Mouse (Mus musculus) midbrain, embryonic 16.5 days (tissue): ENCODE measurements at regions not wholly inside any gene's neighbourhood (a gene's known extent, or its start where the extent isn't known, plus 50 kb on each side); places are given as distances from the start of the nearest gene placed in this dataset.

Experiments used
- ATAC-seq: fragments of 200-750 bp; cut with Nextera tagmentation; 2 replicates; pipeline ENCODE4 v1.8.0; 2017; ENCODE audit warnings: moderate TSS enrichment
- H3K27ac ChIP-seq: fragments of 300-500 bp; sonication (generic); 2 replicates; pipeline ENCODE4 v1.5.1; 2014; ENCODE audit warnings: mild to moderate bottlenecking, low read length, mixed read lengths
- H3K27me3 ChIP-seq: fragments of 300-500 bp; sonication (generic); 2 replicates; pipeline ENCODE4 v1.6.1; 2014; ENCODE audit warnings: low read depth, low read length, mixed read lengths; ENCODE audit not compliant: control insufficient read depth, insufficient read depth
- H3K36me3 ChIP-seq: fragments of 300-500 bp; sonication (generic); 2 replicates; pipeline ENCODE4 v1.6.1; 2014; ENCODE audit warnings: mild to moderate bottlenecking, low read length, moderate library complexity, mixed read lengths; ENCODE audit not compliant: control insufficient read depth, insufficient read depth
- H3K4me1 ChIP-seq: fragments of 300-500 bp; sonication (generic); 2 replicates; pipeline ENCODE4 v1.6.1; 2014; ENCODE audit warnings: mild to moderate bottlenecking, low read length, mixed read lengths; ENCODE audit not compliant: control insufficient read depth, insufficient read depth
- H3K4me2 ChIP-seq: fragments of 300-500 bp; sonication (generic); 2 replicates; pipeline ENCODE4 v1.6.1; 2014; ENCODE audit warnings: mild to moderate bottlenecking, low read length, mixed read lengths
- H3K4me3 ChIP-seq: fragments of 300-500 bp; sonication (generic); 2 replicates; pipeline ENCODE4 v1.5.1; 2014; ENCODE audit warnings: low read depth, mild to moderate bottlenecking, low read length, moderate library complexity, mixed read lengths
- H3K9ac ChIP-seq: fragments of 300-500 bp; sonication (generic); 2 replicates; pipeline ENCODE4 v1.6.1; 2014; ENCODE audit warnings: low read depth, low read length, mixed read lengths
- H3K9me3 ChIP-seq: fragments of 300-500 bp; sonication (generic); replicated peaks from 2 replicates; pipeline ENCODE4 v1.6.1; 2014; ENCODE audit warnings: mild to moderate bottlenecking, low read length, mixed read lengths; ENCODE audit not compliant: control insufficient read depth, poor library complexity, severe bottlenecking
- WGBS: fragments of 180-500 bp; shearing (Covaris S2); extraction: QIAGEN DNeasy Blood & Tissue Kit; methylation state at CpG from one replicate; pipeline ENCODE4 v1.1.7; 2014; 5-methylcytosine and 5-hydroxymethylcytosine counted together

DNA sequence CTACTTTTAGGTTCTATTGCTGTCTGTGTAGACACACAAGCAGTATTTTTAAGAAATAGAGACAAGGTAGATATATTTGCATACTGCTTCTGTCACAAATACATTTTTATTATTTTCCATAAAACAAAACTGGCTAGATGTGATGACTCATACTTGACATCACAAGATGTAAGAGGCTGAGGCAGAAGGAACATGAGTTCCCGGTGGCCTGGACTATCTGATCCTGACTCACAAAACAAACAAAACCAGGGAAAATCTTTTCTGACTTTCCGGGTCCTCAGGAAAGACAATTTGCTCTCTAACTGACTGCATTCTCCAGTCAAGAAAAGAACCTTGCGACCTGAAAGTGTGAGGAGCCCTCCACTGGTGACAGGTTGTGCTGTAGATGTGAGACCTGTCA, 143.3 kb downstream of the Snx10 start:
- H3K9me3 ChIP-seq, result peaks cover 11% of the 10 kb centered on the region; the same call in 1 of the 2 replicates
- no peak overlapping the region for H3K27ac ChIP-seq
- H3K36me3 ChIP-seq, result no peaks in the 10 kb centered on the region
- H3K4me3 ChIP-seq, result no peak overlapping the region
- H3K27me3 ChIP-seq, result no peaks in the 10 kb centered on the region
- no peaks in the 10 kb centered on the region for H3K4me1 ChIP-seq
- no peak overlapping the region for H3K4me2 ChIP-seq
- ATAC-seq, result no peak
- no peak overlapping the region for H3K9ac ChIP-seq
- 87% methylated on average over 3 of the region's 3 CpGs for WGBS

DNA sequence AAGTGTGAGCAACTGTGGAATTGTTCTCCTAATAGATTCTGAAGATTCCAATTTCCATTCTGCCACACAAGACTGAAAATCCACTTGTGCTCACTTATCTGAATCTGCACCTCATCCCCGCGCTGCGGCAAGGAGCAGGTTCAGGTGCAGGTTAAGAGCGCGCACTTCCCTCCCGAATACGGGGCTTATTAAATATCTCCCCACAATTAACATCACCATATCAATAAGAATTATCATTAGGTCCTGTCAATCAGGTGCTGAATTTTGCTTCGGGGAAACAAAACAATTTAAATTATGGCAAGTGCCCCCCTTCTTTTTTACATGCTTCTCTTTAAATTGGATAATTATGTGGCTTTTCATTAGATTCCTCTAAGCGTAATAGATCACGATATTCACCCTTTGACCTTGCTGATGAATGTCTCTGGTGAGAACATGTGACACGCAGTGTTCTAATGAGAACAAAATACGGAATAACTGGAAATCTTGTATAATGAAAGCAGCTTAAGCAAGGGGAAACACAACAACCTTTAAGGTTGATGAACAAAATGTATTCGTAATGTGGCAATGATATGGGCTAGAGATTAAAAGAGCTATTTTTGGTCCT, 151.7 kb downstream of the Snx10 start:
- 58% methylated on average over 13 of the region's 13 CpGs for WGBS
- Histone ChIP-seq H3K36me3 (no peaks in the 10 kb centered on the region), H3K27ac (no peak overlapping the region), H3K4me1 (peaks cover 4% of the 10 kb centered on the region; the same call in 1 of the 2 replicates), H3K4me3 (no peak overlapping the region), H3K27me3 (no peaks in the 10 kb centered on the region), H3K4me2 (no peak overlapping the region), H3K9me3 (no peaks in the 10 kb centered on the region), H3K9ac (no peak overlapping the region)
- ATAC-seq, result no peak

- Histone ChIP-seq H3K27ac (no peak overlapping the region), H3K9ac (no peak overlapping the region), H3K9me3 (no peaks in the 10 kb centered on the region), H3K4me3 (no peak overlapping the region), H3K27me3 (no peaks in the 10 kb centered on the region), H3K4me1 (peaks cover 4% of the 10 kb centered on the region; the same call in 1 of the 2 replicates), H3K36me3 (no peaks in the 10 kb centered on the region), H3K4me2 (no peak overlapping the region)
- WGBS, result 85% methylated on average over 12 of the region's 12 CpGs
- no peak for ATAC-seq
These were observed 153.7 kb downstream of the Snx10 start for GRCm38 (mm10) chr6:51677162-51677996.

DNA sequence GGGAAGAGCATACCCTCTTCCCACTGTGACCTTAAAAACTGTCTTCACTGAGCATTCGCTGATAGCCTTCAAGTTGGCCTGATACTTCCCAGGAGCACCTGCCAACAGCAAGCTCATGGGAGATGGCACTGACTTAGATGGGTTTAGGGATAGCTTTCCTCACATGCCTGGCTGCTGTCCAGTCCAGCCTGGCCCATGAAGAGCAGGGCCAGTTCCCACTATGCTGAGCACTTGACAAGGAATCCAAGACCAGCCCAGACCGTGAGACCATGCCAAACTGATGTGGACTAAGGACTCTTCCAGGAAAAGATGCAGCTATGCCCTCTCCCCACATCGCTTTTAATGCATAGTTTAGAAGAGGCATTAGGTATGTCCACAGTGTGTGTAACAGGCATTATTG, 155.0 kb downstream of the Snx10 start:
- no peak for ATAC-seq
- 92% methylated on average over 3 of the region's 3 CpGs for WGBS

GRCm38 (mm10) chr6:51680239-51680857, 156.6 kb downstream of the Snx10 start:
- Histone ChIP-seq H3K27me3 (no peaks in the 10 kb centered on the region), H3K4me1 (0 out of 2 replicates have a peak, but pooled peaks cover 2% of the 10 kb centered on the region), H3K9me3 (no peaks in the 10 kb centered on the region), H3K9ac (no peak overlapping the region), H3K4me3 (no peak overlapping the region), H3K4me2 (no peak overlapping the region), H3K36me3 (no peaks in the 10 kb centered on the region), H3K27ac (no peak overlapping the region)
- no peak for ATAC-seq
- WGBS, result 77% methylated on average over 10 of the region's 10 CpGs

More for the DNA sequence above, 155.0 kb downstream of the Snx10 start:
- H3K4me3 ChIP-seq, result no peak overlapping the region
- H3K36me3 ChIP-seq, result no peaks in the 10 kb centered on the region
- no peak overlapping the region for H3K4me2 ChIP-seq
- H3K9me3 ChIP-seq, result no peaks in the 10 kb centered on the region
- H3K4me1 ChIP-seq, result peaks cover 4% of the 10 kb centered on the region; the same call in 1 of the 2 replicates
- no peaks in the 10 kb centered on the region for H3K27me3 ChIP-seq
- no peak overlapping the region for H3K27ac ChIP-seq
- H3K9ac ChIP-seq, result no peak overlapping the region

DNA sequence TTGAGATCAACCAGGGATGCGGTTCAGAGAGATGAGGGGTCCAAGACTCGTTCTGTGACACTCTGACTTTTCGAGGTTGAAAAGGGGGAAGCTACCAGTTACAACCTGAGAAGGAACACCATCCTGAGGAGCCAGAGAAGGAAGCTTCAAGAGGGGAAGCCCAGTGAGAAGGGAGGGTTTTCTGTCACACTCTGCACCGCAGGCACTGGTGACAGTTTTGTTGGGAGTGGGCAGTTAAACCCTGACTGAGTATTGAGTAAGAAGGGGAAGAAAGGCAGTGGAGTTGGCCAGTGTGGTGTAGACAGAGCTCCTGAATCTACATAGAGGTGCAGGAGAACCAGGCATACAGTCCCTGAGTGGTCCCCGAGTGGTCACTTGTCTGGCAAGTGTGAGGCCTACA, 159.4 kb downstream of the Snx10 start:
- Histone ChIP-seq H3K4me1 (no peaks in the 10 kb centered on the region), H3K4me3 (no peak overlapping the region), H3K4me2 (no peak overlapping the region), H3K9me3 (0 out of 2 replicates have a peak, but pooled peaks cover 2% of the 10 kb centered on the region), H3K36me3 (no peaks in the 10 kb centered on the region), H3K9ac (no peak overlapping the region), H3K27ac (no peak overlapping the region), H3K27me3 (no peaks in the 10 kb centered on the region)
- no peak for ATAC-seq
- WGBS, result 97% methylated on average over 5 of the region's 5 CpGs

DNA sequence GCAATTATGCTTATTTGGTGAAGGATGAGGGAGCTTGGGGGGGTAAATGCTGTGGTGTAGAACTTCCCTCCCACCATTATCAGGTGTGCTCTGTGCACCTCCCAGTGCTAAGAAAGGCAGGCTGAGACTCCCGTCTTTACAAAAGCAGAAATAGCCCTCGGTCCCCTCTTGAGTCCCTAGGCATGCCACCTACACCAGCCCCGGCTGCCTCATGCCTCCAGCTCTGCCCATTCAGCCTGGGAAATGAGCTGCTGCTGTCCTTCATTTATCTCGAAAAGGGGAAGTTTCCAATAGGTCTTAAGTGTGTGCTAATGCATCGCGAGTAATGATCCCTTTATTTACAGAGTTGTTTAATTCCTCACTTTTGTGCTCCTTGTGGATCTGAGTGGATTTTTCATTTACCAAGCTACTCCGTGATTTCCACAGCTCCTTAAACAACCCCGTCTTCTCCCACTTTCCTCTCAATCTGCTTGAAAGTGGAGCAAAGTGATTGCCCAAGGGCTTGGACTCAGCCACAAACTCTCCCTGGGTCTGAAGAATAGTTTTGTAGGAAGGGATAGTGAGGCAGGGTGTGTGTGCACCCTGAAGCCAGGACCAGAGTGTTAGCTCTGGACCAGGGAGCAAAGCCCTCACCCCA, 162.1 kb downstream of the Snx10 start:
- Histone ChIP-seq H3K4me2 (no peak overlapping the region), H3K4me3 (no peak overlapping the region), H3K36me3 (no peaks in the 10 kb centered on the region), H3K9me3 (0 out of 2 replicates have a peak, but pooled peaks cover 2% of the 10 kb centered on the region), H3K4me1 (no peaks in the 10 kb centered on the region), H3K9ac (no peak overlapping the region), H3K27me3 (no peaks in the 10 kb centered on the region), H3K27ac (no peak overlapping the region)
- no peak for ATAC-seq
- 59% methylated on average over 8 of the region's 8 CpGs for WGBS

DNA sequence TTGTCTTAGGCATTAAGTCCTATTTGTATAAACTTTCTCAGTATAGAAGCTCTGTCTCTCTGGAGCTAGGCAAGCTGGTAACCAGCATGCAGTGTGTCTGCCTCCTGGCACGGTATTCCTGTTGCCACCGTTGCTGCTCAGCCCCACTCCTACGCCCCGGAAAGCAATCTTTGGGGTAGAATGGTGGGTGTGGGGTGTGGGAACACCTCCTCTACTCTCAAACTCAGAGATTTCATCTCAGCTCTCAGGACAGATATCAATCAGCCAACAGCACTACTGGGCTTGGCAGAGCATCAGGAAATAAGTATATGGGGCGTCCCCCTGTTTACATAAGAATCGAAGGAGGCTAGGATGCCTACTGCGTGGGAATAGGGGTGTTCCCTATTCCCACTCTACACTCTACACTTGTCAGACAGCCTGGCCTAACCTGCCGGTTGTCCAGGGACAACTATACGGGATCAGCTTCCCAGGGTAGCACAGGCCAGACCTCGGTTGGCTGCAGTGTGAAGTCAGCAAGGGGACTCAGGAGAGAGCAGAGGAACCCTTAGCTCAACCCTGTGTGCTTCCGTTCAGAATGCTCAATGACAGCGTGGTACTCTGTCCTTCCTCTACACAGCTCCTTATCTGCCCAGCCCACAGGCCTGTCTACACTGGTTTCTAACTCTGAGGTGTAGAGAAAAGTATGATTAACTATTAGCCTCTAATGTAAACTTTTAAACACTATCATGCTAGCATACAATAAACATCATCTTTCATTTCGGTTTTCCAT, 167.3 kb downstream of the Snx10 start:
- H3K9me3 ChIP-seq, result 0 out of 2 replicates have a peak, but pooled peaks cover 2% of the 10 kb centered on the region
- H3K36me3 ChIP-seq, result no peaks in the 10 kb centered on the region
- no peaks in the 10 kb centered on the region for H3K4me1 ChIP-seq
- WGBS, result 86% methylated on average over 13 of the region's 13 CpGs
- no peak overlapping the region for H3K4me2 ChIP-seq
- no peak overlapping the region for H3K4me3 ChIP-seq
- H3K27me3 ChIP-seq, result no peaks in the 10 kb centered on the region
- no peak overlapping the region for H3K9ac ChIP-seq
- H3K27ac ChIP-seq, result no peak overlapping the region
- no peak for ATAC-seq
